Mouse (Mus musculus) CH12.LX (cell line): Measurements from ENCODE around the gene Farsa. TPM values are rescaled to one million over a fixed set of nuclear protein-coding genes. Genes with fewer than 3 reads are reported as not detected.

ENCODE experiments used
- DNase-seq: peaks from one replicate; pipeline ENCODE4 v3.0.0-alpha.2; 2013; ENCODE audit errors: extremely low read depth
- H3K27ac ChIP-seq: 2 replicates; pipeline ENCODE4 v1.5.1; 2012; ENCODE audit warnings: low read depth, mild to moderate bottlenecking, control low read depth, moderate library complexity; ENCODE audit not compliant: insufficient read depth
- H3K27me3 ChIP-seq: replicated peaks from 2 replicates; pipeline ENCODE3; 2012; ENCODE audit warnings: inconsistent platforms
- H3K36me3 ChIP-seq, 2 experiments: replicated peaks in 1 of 2; 2 replicates each; pipeline versions ENCODE3 to v1.6.1; 2012; ENCODE audit warnings: inconsistent platforms in 1 of 2, low read length in 1 of 2, mild to moderate bottlenecking in 1 of 2, mixed read lengths in 1 of 2, moderate library complexity in 1 of 2; ENCODE audit not compliant: control insufficient read depth in 1 of 2, insufficient read depth in 1 of 2
- H3K4me1 ChIP-seq, 2 experiments: 2 replicates each; pipeline ENCODE4 v1.6.1; 2012; ENCODE audit warnings: inconsistent platforms in 1 of 2, moderate library complexity in 1 of 2; ENCODE audit not compliant: insufficient read depth in 2 of 2, control insufficient read depth in 1 of 2
- H3K4me2 ChIP-seq: 2 replicates; pipeline ENCODE4 v1.6.1; 2012; ENCODE audit warnings: low read depth, mild to moderate bottlenecking, control low read depth; ENCODE audit not compliant: poor library complexity, insufficient read depth, severe bottlenecking
- H3K4me3 ChIP-seq, 3 experiments: fragments of 150-350 bp in 1 of 3; sonication (generic) in 1 of 3; replicated peaks in 1 of 3; 2 replicates each; pipeline versions ENCODE3 to v1.5.1; 2011 to 2012; ENCODE audit warnings: low read depth in 2 of 3, low read length in 2 of 3, mild to moderate bottlenecking in 2 of 3, moderate library complexity in 2 of 3, control low read depth in 1 of 3, improper control_type of control experiment in 1 of 3, inconsistent platforms in 1 of 3, mixed read lengths in 1 of 3; ENCODE audit not compliant: poor library complexity in 1 of 3
- H3K79me2 ChIP-seq: replicated peaks from 2 replicates; pipeline ENCODE4 v1.6.1; 2012; ENCODE audit warnings: mild to moderate bottlenecking, moderate library complexity; ENCODE audit not compliant: control insufficient read depth, poor library complexity, insufficient read depth, severe bottlenecking; ENCODE audit errors: extremely low read depth
- H3K9ac ChIP-seq: 2 replicates; pipeline ENCODE4 v1.6.1; 2012; ENCODE audit warnings: low read depth, mild to moderate bottlenecking, control low read depth, moderate library complexity; ENCODE audit not compliant: insufficient read depth
- H3K9me3 ChIP-seq: replicated peaks from 2 replicates; pipeline ENCODE3; 2012; ENCODE audit warnings: low read length, inconsistent platforms, mixed read lengths
- BHLHE40 ChIP-seq: IDR thresholded peaks from 2 replicates; pipeline ENCODE4 v1.6.1; 2011; ENCODE audit warnings: mild to moderate bottlenecking, low read depth, low read length, improper control_type of control experiment
- CHD1 ChIP-seq: IDR thresholded peaks from 2 replicates; pipeline ENCODE4 v1.6.1; 2012; ENCODE audit warnings: low read depth, low read length, improper control_type of control experiment, inconsistent platforms
- CTCF ChIP-seq, 2 experiments: IDR thresholded peaks in 1 of 2; conservative IDR thresholded peaks in 1 of 2; 2 replicates each; pipeline ENCODE4 v1.5.1; 2011 to 2012; ENCODE audit warnings: low read depth in 2 of 2, low read length in 2 of 2, improper control_type of control experiment in 1 of 2, inconsistent platforms in 1 of 2, mild to moderate bottlenecking in 1 of 2, moderate library complexity in 1 of 2
- E2F4 ChIP-seq: IDR thresholded peaks from 2 replicates; pipeline ENCODE4 v1.6.1; 2011; ENCODE audit warnings: low read depth, low read length, improper control_type of control experiment; ENCODE audit not compliant: insufficient replicate concordance
- EP300 ChIP-seq: IDR thresholded peaks from 2 replicates; pipeline ENCODE4 v1.6.1; 2011; ENCODE audit warnings: low read length, improper control_type of control experiment
- ETS1 ChIP-seq: conservative IDR thresholded peaks from 2 replicates; pipeline ENCODE4 v1.6.1; 2012; ENCODE audit warnings: low read depth, mild to moderate bottlenecking, inconsistent platforms, low read length, improper control_type of control experiment, moderate library complexity
- GABPA ChIP-seq: IDR thresholded peaks from 2 replicates; pipeline ENCODE4 v1.6.1; 2012; ENCODE audit warnings: low read depth, low read length, improper control_type of control experiment, inconsistent platforms; ENCODE audit not compliant: insufficient replicate concordance
- HCFC1 ChIP-seq: IDR thresholded peaks from 2 replicates; pipeline ENCODE4 v1.6.1; 2012; ENCODE audit warnings: low read depth, mild to moderate bottlenecking, inconsistent platforms, low read length, improper control_type of control experiment
- JUN ChIP-seq: IDR thresholded peaks from 2 replicates; pipeline ENCODE4 v1.6.1; 2011; ENCODE audit warnings: low read depth, mild to moderate bottlenecking, low read length, improper control_type of control experiment, moderate library complexity; ENCODE audit not compliant: insufficient read depth
- JUND ChIP-seq: conservative IDR thresholded peaks from 2 replicates; pipeline ENCODE4 v1.6.1; 2011; ENCODE audit warnings: low read depth, low read length, improper control_type of control experiment
- KAT2A ChIP-seq: IDR thresholded peaks from 2 replicates; pipeline ENCODE4 v1.6.1; 2012; ENCODE audit warnings: low read length, improper control_type of control experiment, inconsistent platforms; ENCODE audit not compliant: insufficient replicate concordance
- MAFK ChIP-seq: IDR thresholded peaks from 2 replicates; pipeline ENCODE4 v1.6.1; 2011; ENCODE audit warnings: low read length, improper control_type of control experiment; ENCODE audit not compliant: insufficient replicate concordance
- MAX ChIP-seq: IDR thresholded peaks from 2 replicates; pipeline ENCODE4 v1.6.1; 2011; ENCODE audit warnings: low read length, improper control_type of control experiment
- MAZ ChIP-seq: IDR thresholded peaks from 2 replicates; pipeline ENCODE4 v1.6.1; 2012; ENCODE audit warnings: low read depth, mild to moderate bottlenecking, inconsistent platforms, low read length, improper control_type of control experiment, moderate library complexity
- MEF2A ChIP-seq: IDR thresholded peaks from 2 replicates; pipeline ENCODE4 v1.6.1; 2014; ENCODE audit warnings: low read depth, mild to moderate bottlenecking, inconsistent platforms, low read length, improper control_type of control experiment, borderline replicate concordance
- MXI1 ChIP-seq: IDR thresholded peaks from 2 replicates; pipeline ENCODE4 v1.6.1; 2011; ENCODE audit warnings: mild to moderate bottlenecking, low read depth, low read length, improper control_type of control experiment
- MYC ChIP-seq: IDR thresholded peaks from 2 replicates; pipeline ENCODE4 v1.6.1; 2011; ENCODE audit warnings: low read depth, mild to moderate bottlenecking, improper control_type of control experiment, low read length
- NELFE ChIP-seq: IDR thresholded peaks from 2 replicates; pipeline ENCODE4 v1.6.1; 2011; ENCODE audit warnings: low read depth, low read length, improper control_type of control experiment
- NRF1 ChIP-seq: IDR thresholded peaks from 2 replicates; pipeline ENCODE4 v1.6.1; 2014; ENCODE audit warnings: low read depth, mild to moderate bottlenecking, inconsistent platforms, low read length, improper control_type of control experiment, moderate library complexity
- PAX5 ChIP-seq: IDR thresholded peaks from 2 replicates; pipeline ENCODE4 v1.6.1; 2012; ENCODE audit warnings: low read length, inconsistent platforms, mixed read lengths
- POLR2A ChIP-seq: IDR thresholded peaks from 2 replicates; pipeline ENCODE4 v1.6.1; 2011; ENCODE audit warnings: low read depth, mild to moderate bottlenecking, improper control_type of control experiment, low read length
- POLR2AphosphoS2 ChIP-seq: IDR thresholded peaks from 2 replicates; pipeline ENCODE4 v1.6.1; 2011; ENCODE audit warnings: low read depth, low read length, improper control_type of control experiment
- RAD21 ChIP-seq: IDR thresholded peaks from 2 replicates; pipeline ENCODE4 v1.6.1; 2011; ENCODE audit warnings: low read depth, mild to moderate bottlenecking, low read length, improper control_type of control experiment, moderate library complexity
- RCOR1 ChIP-seq: conservative IDR thresholded peaks from 2 replicates; pipeline ENCODE4 v1.6.1; 2012; ENCODE audit warnings: low read depth, mild to moderate bottlenecking, inconsistent platforms, low read length, improper control_type of control experiment
- SIN3A ChIP-seq: IDR thresholded peaks from 2 replicates; pipeline ENCODE4 v1.6.1; 2012; ENCODE audit warnings: low read length, improper control_type of control experiment, inconsistent platforms
- SMC3 ChIP-seq: IDR thresholded peaks from 2 replicates; pipeline ENCODE4 v1.6.1; 2011; ENCODE audit warnings: low read depth, low read length, improper control_type of control experiment
- TBP ChIP-seq: conservative IDR thresholded peaks from 2 replicates; pipeline ENCODE4 v1.6.1; 2011; ENCODE audit warnings: low read depth, low read length, improper control_type of control experiment
- TCF12 ChIP-seq: IDR thresholded peaks from 2 replicates; pipeline ENCODE4 v1.6.1; 2014; ENCODE audit warnings: low read depth, mild to moderate bottlenecking, inconsistent platforms, low read length, improper control_type of control experiment
- UBTF ChIP-seq: IDR thresholded peaks from 2 replicates; pipeline ENCODE4 v1.6.1; 2012; ENCODE audit warnings: low read depth, mild to moderate bottlenecking, inconsistent platforms, low read length, improper control_type of control experiment, moderate library complexity
- USF1 ChIP-seq: IDR thresholded peaks from 2 replicates; pipeline ENCODE4 v1.6.1; 2014; ENCODE audit warnings: low read depth, mild to moderate bottlenecking, inconsistent platforms, low read length, improper control_type of control experiment
- USF2 ChIP-seq: conservative IDR thresholded peaks from 2 replicates; pipeline ENCODE4 v1.6.1; 2011; ENCODE audit warnings: low read depth, low read length, improper control_type of control experiment
- ZC3H11A ChIP-seq: IDR thresholded peaks from 2 replicates; pipeline ENCODE4 v1.6.1; 2012; ENCODE audit warnings: low read depth, mild to moderate bottlenecking, inconsistent platforms, low read length, improper control_type of control experiment
- ZMIZ1 ChIP-seq: IDR thresholded peaks from 2 replicates; pipeline ENCODE4 v1.6.1; 2012; ENCODE audit warnings: low read depth, mild to moderate bottlenecking, inconsistent platforms, low read length, improper control_type of control experiment
- ZNF384 ChIP-seq: IDR thresholded peaks from 2 replicates; pipeline ENCODE4 v1.6.1; 2012; ENCODE audit warnings: low read depth, low read length, improper control_type of control experiment, inconsistent platforms
- dilution Hi-C: fragments of 300-500 bp; cut with MboI; formaldehyde crosslinking; loops from 2 replicates; pipeline ENCODE4 v1.14.3; 2020; ENCODE audit warnings: low sequenced_read_pairs; ENCODE audit not compliant: extremely low pct_unique_long_range_greater_than_20kb, extremely low pct_ligation_motif_present
- in situ Hi-C: fragments of 300-500 bp; cut with MboI; formaldehyde crosslinking; loops from 3 replicates; pipeline ENCODE4 v1.14.3; 2019; ENCODE audit warnings: low sequenced_read_pairs, low pct_ligation_motif_present, low pct_unique_long_range_greater_than_20kb, mixed read lengths
- polyA plus RNA-seq: library from polyadenylated mRNA; unstranded; fragments of >175 nt; gene quantifications from 2 replicates; pipeline ENCODE4 v1.2.1, GENCODE M21; 2012; ENCODE audit warnings: low read depth; ENCODE audit not compliant: insufficient read length
- total RNA-seq, 2 experiments: library from RNA; depleted of rRNA; stranded (reverse); fragments of 300-350 nt in 1 of 2; fragments of >200 nt in 1 of 2; gene quantifications; 2 replicates each; pipeline ENCODE4 v1.2.3; 2012 to 2014

The Farsa gene
- total and polyA plus RNA-seq, 3 experiments, result 142 to 175 (median 146) TPM

- no peak for DNase-seq
- TF ChIP-seq MAX (0 out of 2 replicates have a peak, but pooled peaks have one; percentile 13), SMC3 (peak; percentile 56), TCF12 (peak; percentile 28; the same call in 1 of the 2 replicates), MAFK (no peak), GABPA (no peak), NELFE (no peak), CTCF (conservative IDR thresholded peaks at IDR 0.05 in 1 of 2, IDR thresholded peaks at IDR 0.05 in 1 of 2; ENCODE audit: low read depth in 2 of 2, low read length in 2 of 2) (peak in 1 of 2 experiments; percentile 67; a peak in 2 of 4 replicates), ZNF384 (no peak), TBP (0 out of 2 replicates have a peak, but pooled peaks have one; percentile 31), USF2 (no peak), ETS1 (no peak), PAX5 (no peak), MAZ (peak; percentile 78; the same call in 1 of the 2 replicates), JUN (no peak), MEF2A (no peak), USF1 (no peak), MYC (no peak), SIN3A (peak; percentile 61), HCFC1 (no peak), UBTF (0 out of 2 replicates have a peak, but pooled peaks have one; percentile 47), ZMIZ1 (no peak), BHLHE40 (0 out of 2 replicates have a peak, but pooled peaks have one; percentile 9), EP300 (no peak), NRF1 (peak; percentile 0; the same call in 1 of the 2 replicates), POLR2A (no peak), MXI1 (peak; percentile 74), CHD1 (no peak), RCOR1 (no peak), POLR2AphosphoS2 (no peak), ZC3H11A (no peak), KAT2A (no peak), RAD21 (peak; percentile 13), E2F4 (no peak), JUND (no peak)
- in situ Hi-C loops (loop anchor here (5.0 kb wide), 1 partner anchor 42 kb away; no protein-coding TSS in a partner anchor), dilution Hi-C loops (no loop called here)
- Histone ChIP-seq H3K27ac (peak overlapping the region; percentile 48), H3K9ac (peak overlapping the region; percentile 85), H3K4me1 (peaks cover 13 to 44% of the 10 kb centered on the region in 2 experiments), H3K36me3 (peaks cover 41 to 49% of the 10 kb centered on the region in 2 experiments), H3K4me2 (peak overlapping the region; percentile 64), H3K4me3 (peak overlapping the region; percentile 80 to 98 (median 89)), H3K9me3 (no peaks in the 10 kb centered on the region), H3K79me2 (peaks cover 31% of the 10 kb centered on the region), H3K27me3 (no peaks in the 10 kb centered on the region)
Observed at GRCm38 (mm10) chr8:84845355-84846093, 11.3 kb upstream of the Farsa start.
